13 mouse cellular contexts compared by ENCODE assay signal in the genomic region with DNA sequence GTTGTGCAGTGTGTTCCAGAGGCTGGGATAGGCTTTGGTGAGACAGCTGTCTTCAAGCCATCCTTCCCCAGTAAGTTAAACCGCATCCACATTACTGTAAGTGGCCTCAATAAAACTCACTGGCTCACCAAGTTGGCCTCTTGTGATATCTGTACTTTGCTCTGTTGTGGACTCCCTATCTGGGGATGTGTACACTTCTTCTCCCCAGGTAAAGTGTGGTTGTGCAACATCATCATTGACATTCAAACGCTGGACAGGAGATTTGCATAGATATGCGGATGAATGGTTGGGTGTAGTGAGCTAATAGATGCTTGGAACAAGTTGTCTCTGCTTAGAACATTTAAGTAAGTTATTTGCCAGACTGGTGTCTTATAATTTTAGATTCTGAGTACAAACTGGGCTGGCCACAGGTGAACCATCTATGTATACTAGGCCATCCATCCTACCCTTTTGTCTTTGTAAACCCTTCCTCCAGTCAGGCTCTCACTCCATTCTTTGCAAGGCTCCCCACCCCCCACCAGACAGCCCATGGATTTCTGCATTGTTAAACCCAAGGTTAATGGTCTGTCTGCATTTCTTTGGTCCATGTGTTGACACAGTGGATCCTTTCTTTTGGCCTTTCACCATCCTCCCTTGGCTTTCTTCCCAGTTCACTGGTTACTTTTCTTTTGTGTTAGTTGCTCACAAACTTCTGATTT.
DNase-seq lines count a peak whose midpoint lies in the region; ATAC-seq and TF ChIP-seq lines count a peak whose summit lies in the region.
"Had no signal": no experiment of that assay in that cellular context is flagged by ENCODE, and none has a peak within 500 bp of the region (broad histone marks: within the 10 kb centered on the region; RNA-seq: fewer than 3 reads in every experiment).

No protein-coding gene starts in this region.

- DNase-seq in forebrain, embryonic 10.5 days (ENCODE audit: extremely low spot score, low spot score), result no peak
- peak; percentile 98 for DNase-seq in liver, adult 2 months (ENCODE audit: extremely low read depth, low read depth, low spot score)
- DNase-seq in liver, result no peak
- DNase-seq in brain, embryonic 14.5 days (ENCODE audit: low read depth), result peak; percentile 75
- peak; percentile 47 for DNase-seq in testis, postnatal 10 days (ENCODE audit: low spot score)
- DNase-seq in thymus, postnatal 10 days (ENCODE audit: low spot score in 2 of 2), result no peak
- DNase-seq in cerebellum, postnatal 4 days (ENCODE audit: low spot score in 2 of 2), result no peak
- DNase-seq: cerebellum, adult 18-20 months; embryo, embryonic 11 days; gastrocnemius, postnatal 36 days; lung, postnatal 4 days had no signal

- no peak overlapping the region for H3K9ac ChIP-seq in forebrain, embryonic 16.5 days (replicated peaks; ENCODE audit: low read depth, low read length)
- H3K9ac ChIP-seq in liver, adult 2 months (ENCODE audit: low read depth, low read length), result no peak overlapping the region
- H3K9ac ChIP-seq: limb, embryonic 12.5 days had no signal

- no peak overlapping the region for H3K4me3 ChIP-seq in forebrain, embryonic 10.5 days
- no peak overlapping the region for H3K4me3 ChIP-seq in forebrain, embryonic 16.5 days (replicated peaks; ENCODE audit: low read length)
- H3K4me3 ChIP-seq in liver, adult 2 months (ENCODE audit: insufficient read depth, low read depth, low read length), result no peak overlapping the region
- H3K4me3 ChIP-seq: limb, embryonic 12.5 days had no signal

- H3K9me3 ChIP-seq in forebrain, embryonic 10.5 days, result no peaks in the 10 kb centered on the region
- H3K9me3 ChIP-seq in forebrain, embryonic 16.5 days (ENCODE audit: control insufficient read depth, low read length), result no peaks in the 10 kb centered on the region
- H3K9me3 ChIP-seq: limb, embryonic 12.5 days had no signal

- no peaks in the 10 kb centered on the region for H3K36me3 ChIP-seq in forebrain, embryonic 10.5 days (replicated peaks)
- H3K36me3 ChIP-seq in forebrain, embryonic 16.5 days (ENCODE audit: control insufficient read depth, insufficient read depth), result no peaks in the 10 kb centered on the region
- H3K36me3 ChIP-seq in liver, adult 2 months (ENCODE audit: control insufficient read depth, insufficient read depth, low read length), result no peaks in the 10 kb centered on the region
- H3K36me3 ChIP-seq: limb, embryonic 12.5 days had no signal

- H3K27me3 ChIP-seq in forebrain, embryonic 10.5 days (ENCODE audit: poor library complexity, severe bottlenecking), result no peaks in the 10 kb centered on the region
- H3K27me3 ChIP-seq in forebrain, embryonic 16.5 days (replicated peaks; ENCODE audit: control insufficient read depth, insufficient read depth, low read length), result no peaks in the 10 kb centered on the region
- no peaks in the 10 kb centered on the region for H3K27me3 ChIP-seq in liver, adult 2 months (ENCODE audit: control insufficient read depth, insufficient read depth, low read length)
- H3K27me3 ChIP-seq: limb, embryonic 12.5 days had no signal

- no peak for TF ChIP-seq CTCF in liver, adult 2 months (IDR thresholded peaks at IDR 0.05; ENCODE audit: low read depth, low read length)
- TF ChIP-seq CTCF in brain, embryonic 14.5 days (IDR thresholded peaks at IDR 0.05; ENCODE audit: borderline replicate concordance, extremely low read depth, insufficient read depth, insufficient read length), result no peak

- TF ChIP-seq POLR2A in liver, adult 2 months (IDR thresholded peaks at IDR 0.05; ENCODE audit: extremely low read depth, insufficient read depth, low read length), result no peak
- TF ChIP-seq POLR2A in brain, embryonic 14.5 days (IDR thresholded peaks at IDR 0.05; ENCODE audit: borderline replicate concordance, extremely low read depth, insufficient read depth, insufficient read length, poor library complexity, severe bottlenecking), result no peak

- no peak for ATAC-seq in forebrain, embryonic 16.5 days

- H3K4me1 ChIP-seq in forebrain, embryonic 10.5 days, result peaks cover 11% of the 10 kb centered on the region
- no peaks in the 10 kb centered on the region for H3K4me1 ChIP-seq in forebrain, embryonic 16.5 days (replicated peaks; ENCODE audit: control insufficient read depth, insufficient read depth, low read length)
- H3K4me1 ChIP-seq in liver, adult 2 months (ENCODE audit: control insufficient read depth, insufficient read depth, low read length), result peaks cover 11% of the 10 kb centered on the region; the same call in 1 of the 2 replicates

- no peaks in the 10 kb centered on the region for H3K79me2 ChIP-seq in liver, adult 2 months (ENCODE audit: control insufficient read depth, insufficient read depth, low read length)

- H3K4me2 ChIP-seq in forebrain, embryonic 16.5 days (ENCODE audit: low read length), result no peak overlapping the region
- H3K4me2 ChIP-seq: limb, embryonic 12.5 days had no signal

- H3K27ac ChIP-seq in forebrain, embryonic 10.5 days, result 0 out of 2 replicates have a peak overlapping the region, but pooled peaks have one; percentile 33
- no peak overlapping the region for H3K27ac ChIP-seq in forebrain, embryonic 16.5 days (ENCODE audit: low read length)
- peak overlapping the region; percentile 55; the same call in 1 of the 2 replicates for H3K27ac ChIP-seq in liver, adult 2 months (replicated peaks; ENCODE audit: insufficient read depth, low read depth, low read length)
- H3K27ac ChIP-seq: limb, embryonic 12.5 days had no signal

- WGBS in forebrain, embryonic 10.5 days, result 88% methylated on average over 3 of the region's 3 CpGs
- 85% methylated on average over 3 of the region's 3 CpGs for WGBS in forebrain, embryonic 16.5 days
- 26% methylated on average over 3 of the region's 3 CpGs for WGBS in liver, adult 2 months

Comparison
In these comparisons a context has a peak if more than half of its experiments do, and no peak if none do; other contexts are left out.
1. DNase-seq: peak in liver, adult 2 months (single experiment), brain, embryonic 14.5 days (single experiment) and testis, postnatal 10 days (single experiment); none in forebrain, embryonic 10.5 days (single experiment), liver (single experiment), thymus, postnatal 10 days (0 of 2) and cerebellum, postnatal 4 days (0 of 2).